Mouse (Mus musculus) cerebellum, adult 2 months (tissue): Measurements from ENCODE around the gene Bcas1. TPM values are rescaled to one million over a fixed set of nuclear protein-coding genes. Genes with fewer than 3 reads are reported as not detected.
A peak's percentile ranks its signal among the peaks of the same experiment; 100 is the strongest.

ENCODE experiments used
- DNase-seq, 2 experiments: peaks; one replicate each; pipeline ENCODE4 v3.0.0; 2021
- H3K27ac ChIP-seq: fragments of 200-500 bp; 2 replicates; pipeline ENCODE4 v1.5.1; 2012; ENCODE audit warnings: low read length, control low read depth, inconsistent platforms; ENCODE audit not compliant: insufficient read depth
- H3K27me3 ChIP-seq: fragments of 200-500 bp; 2 replicates; pipeline ENCODE4 v1.6.1; 2012; ENCODE audit warnings: inconsistent platforms, mild to moderate bottlenecking, low read length, moderate library complexity; ENCODE audit not compliant: control insufficient read depth, insufficient read depth
- H3K4me1 ChIP-seq: fragments of 200-500 bp; 2 replicates; pipeline ENCODE4 v1.6.1; 2011; ENCODE audit warnings: low read length; ENCODE audit not compliant: control insufficient read depth, insufficient read depth
- H3K4me3 ChIP-seq: fragments of 200-500 bp; replicated peaks from 2 replicates; pipeline ENCODE3; 2011; ENCODE audit warnings: mild to moderate bottlenecking, low read depth, low read length, control low read depth; ENCODE audit not compliant: insufficient read depth
- CTCF ChIP-seq: fragments of 200-500 bp; IDR thresholded peaks from 2 replicates; pipeline ENCODE4 v1.5.1; 2011; ENCODE audit warnings: low read depth, mild to moderate bottlenecking, control low read depth, low read length, moderate library complexity, borderline replicate concordance; ENCODE audit not compliant: insufficient read depth
- POLR2A ChIP-seq: fragments of 200-500 bp; IDR thresholded peaks from 2 replicates; pipeline ENCODE4 v1.6.1; 2011; ENCODE audit warnings: low read length, control low read depth, borderline replicate concordance; ENCODE audit not compliant: insufficient read depth
- WGBS: fragments of 180-500 bp; shearing (Covaris S2); methylation state at CpG from one replicate; pipeline ENCODE4 v1.1.7; 2018; 5-methylcytosine and 5-hydroxymethylcytosine counted together
- polyA plus RNA-seq: library from polyadenylated mRNA; depleted of rRNA; stranded (reverse); fragments of >200 nt; gene quantifications from 2 replicates; pipeline ENCODE4 v1.2.3, GENCODE M21; 2012

Gene Bcas1
- polyA plus RNA-seq, 1 experiment, result 282 TPM

DNA sequence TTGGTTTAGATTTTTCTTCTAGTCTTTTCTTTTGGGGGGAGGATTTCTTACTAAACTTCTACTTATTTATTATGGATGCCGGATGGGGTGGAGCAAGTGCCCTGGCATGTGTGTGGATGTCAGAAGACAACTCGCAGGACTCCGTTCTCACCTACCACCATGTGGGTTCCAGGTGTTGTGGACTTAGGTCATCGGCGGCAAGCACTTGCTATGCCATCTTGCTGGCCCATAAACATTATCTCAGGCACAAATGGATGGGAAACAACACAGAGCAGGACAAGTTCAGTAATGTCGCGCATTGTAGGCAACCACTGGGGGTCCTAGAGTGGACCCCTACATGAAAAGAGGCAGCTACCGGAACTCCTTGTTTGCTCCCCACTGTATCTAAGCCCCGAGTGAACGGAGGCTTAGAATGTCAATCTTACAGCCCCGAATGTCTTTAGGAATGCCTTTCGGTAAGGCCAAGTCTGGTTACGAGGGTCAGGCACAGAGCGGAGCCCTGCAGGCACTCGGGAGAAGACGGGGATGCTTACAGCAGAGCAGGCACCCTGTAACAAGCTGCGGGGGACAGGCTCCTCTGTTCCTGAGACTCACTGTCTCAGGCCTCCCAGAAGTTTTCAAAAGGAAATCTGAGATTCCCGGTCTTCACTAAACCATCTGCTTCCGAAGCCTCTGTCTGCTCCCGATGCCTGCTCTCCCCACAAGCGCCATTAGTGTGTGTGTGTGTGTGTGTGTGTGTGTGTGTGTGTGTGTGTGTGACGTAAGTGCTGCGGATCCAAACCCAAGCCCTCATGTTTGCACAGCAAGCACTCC, 16.8 kb downstream of the Bcas1 start:
- no peak for DNase-seq
- TF ChIP-seq POLR2A, result no peak
- TF ChIP-seq CTCF, result no peak
- 37% methylated on average over 23 of the region's 23 CpGs for WGBS
- Histone ChIP-seq H3K27ac (no peak overlapping the region), H3K27me3 (no peaks in the 10 kb centered on the region; the same call in 1 of the 2 replicates), H3K4me3 (no peak overlapping the region), H3K4me1 (no peaks in the 10 kb centered on the region)

DNA sequence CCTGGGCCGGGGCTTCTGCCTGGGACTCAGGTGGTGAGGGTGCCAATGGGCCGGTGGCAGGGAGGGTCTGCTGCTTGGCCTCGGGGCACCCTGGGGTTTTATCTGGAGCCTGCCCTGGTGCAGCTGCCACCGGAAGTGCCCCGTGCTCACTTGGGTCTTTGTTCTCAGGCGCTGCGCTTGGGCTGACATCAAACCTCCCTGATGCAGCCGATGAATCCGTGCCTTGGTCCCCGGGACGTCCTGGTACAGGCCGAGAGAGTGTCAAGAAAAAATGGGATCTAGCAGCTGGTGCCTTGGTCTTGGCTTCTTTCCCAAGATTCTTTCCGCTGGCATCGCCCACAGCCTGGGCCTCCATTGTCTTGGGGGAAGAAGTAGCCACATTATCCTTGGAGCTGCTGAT, 21.2 kb downstream of the Bcas1 start:
- Histone ChIP-seq H3K4me3 (no peak overlapping the region), H3K4me1 (no peaks in the 10 kb centered on the region), H3K27me3 (no peaks in the 10 kb centered on the region; the same call in 1 of the 2 replicates), H3K27ac (peak overlapping the region; percentile 24; the same call in 1 of the 2 replicates)
- no peak for TF ChIP-seq POLR2A
- TF ChIP-seq CTCF, result no peak
- peak; percentile 17 to 27 for DNase-seq
- 9% methylated on average over 14 of the region's 14 CpGs for WGBS

DNA sequence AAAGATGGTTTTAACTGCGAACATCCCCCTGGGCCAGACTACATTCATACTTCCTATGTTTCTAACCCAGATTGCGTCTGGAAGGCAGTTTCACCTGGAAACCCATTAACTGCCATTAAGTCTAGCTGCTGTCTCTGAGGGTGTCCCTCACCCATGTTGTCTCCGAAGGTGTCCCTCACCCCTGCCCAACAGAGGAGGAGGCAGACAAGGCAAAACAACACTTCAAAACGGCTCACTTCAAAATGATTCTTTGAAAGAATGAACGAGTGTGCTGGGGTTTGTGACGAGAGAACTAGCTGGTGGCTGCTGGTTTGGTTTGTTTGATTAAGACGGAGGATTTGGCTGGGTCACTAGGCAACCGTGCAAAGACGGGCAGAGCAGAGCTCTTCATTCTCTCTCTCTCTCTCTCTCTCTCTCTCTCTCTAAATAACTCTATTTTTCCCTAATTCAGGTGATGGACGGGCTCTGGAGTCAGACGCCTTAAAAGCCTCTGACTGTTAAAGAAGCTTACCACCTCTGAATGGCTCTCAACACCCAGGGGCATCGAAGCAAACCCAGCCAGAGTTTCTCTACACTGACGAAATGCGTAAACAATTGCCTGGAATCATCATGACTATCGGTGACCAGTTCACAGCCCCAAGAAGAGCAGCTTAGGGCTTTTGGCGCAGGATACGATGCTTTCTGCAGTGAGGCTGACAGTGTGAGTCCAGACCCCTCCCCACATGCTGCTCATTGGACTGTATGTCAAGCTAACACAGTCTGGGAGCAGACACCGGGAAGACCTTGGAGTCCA, 22.7 kb downstream of the Bcas1 start:
- DNase-seq, result no peak
- TF ChIP-seq POLR2A (no peak), CTCF (no peak)
- Histone ChIP-seq H3K4me1 (no peaks in the 10 kb centered on the region), H3K4me3 (peak overlapping the region; percentile 21), H3K27ac (no peak overlapping the region), H3K27me3 (no peaks in the 10 kb centered on the region; the same call in 1 of the 2 replicates)
- WGBS, result 14% methylated on average over 18 of the region's 18 CpGs

DNA sequence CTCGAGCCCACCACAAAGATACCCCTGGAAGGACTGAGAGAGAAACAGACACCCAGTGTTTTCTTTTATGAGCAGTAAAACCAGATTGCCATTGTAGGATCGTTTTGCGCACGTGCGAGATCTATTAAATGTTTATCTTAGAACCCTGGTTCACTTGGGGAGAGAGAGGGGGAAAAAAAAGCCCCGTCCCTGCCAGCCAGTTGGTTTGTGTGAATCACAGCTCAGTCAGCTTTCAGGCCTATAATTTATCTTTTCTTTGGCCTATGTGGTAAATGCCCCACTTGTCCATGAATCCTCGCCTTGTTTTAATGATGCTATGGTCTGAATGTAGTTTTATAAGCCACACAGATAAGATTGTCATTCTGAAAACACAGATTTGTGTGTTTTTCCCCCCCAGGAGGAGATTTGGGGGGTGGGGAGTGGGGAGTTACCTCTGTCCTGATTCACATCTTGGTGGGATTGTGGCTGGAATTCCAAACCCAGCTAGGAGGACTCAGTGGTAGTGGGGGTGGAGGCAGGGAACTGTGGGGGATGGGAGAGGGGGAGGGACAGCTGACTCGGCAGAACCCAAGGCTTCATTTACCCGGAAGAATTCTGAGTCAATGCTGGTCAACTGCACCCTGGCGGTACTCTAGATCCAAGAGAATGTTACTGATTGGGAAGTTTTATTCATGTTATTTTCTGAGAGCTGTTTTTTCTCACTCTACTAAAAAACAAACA, 23.8 kb downstream of the Bcas1 start:
- DNase-seq, result no peak
- 65% methylated on average over 10 of the region's 10 CpGs for WGBS
- Histone ChIP-seq H3K27me3 (no peaks in the 10 kb centered on the region; the same call in 1 of the 2 replicates), H3K4me1 (no peaks in the 10 kb centered on the region), H3K4me3 (no peak overlapping the region), H3K27ac (no peak overlapping the region; the same call in 1 of the 2 replicates)
- TF ChIP-seq CTCF (no peak), POLR2A (no peak)

DNA sequence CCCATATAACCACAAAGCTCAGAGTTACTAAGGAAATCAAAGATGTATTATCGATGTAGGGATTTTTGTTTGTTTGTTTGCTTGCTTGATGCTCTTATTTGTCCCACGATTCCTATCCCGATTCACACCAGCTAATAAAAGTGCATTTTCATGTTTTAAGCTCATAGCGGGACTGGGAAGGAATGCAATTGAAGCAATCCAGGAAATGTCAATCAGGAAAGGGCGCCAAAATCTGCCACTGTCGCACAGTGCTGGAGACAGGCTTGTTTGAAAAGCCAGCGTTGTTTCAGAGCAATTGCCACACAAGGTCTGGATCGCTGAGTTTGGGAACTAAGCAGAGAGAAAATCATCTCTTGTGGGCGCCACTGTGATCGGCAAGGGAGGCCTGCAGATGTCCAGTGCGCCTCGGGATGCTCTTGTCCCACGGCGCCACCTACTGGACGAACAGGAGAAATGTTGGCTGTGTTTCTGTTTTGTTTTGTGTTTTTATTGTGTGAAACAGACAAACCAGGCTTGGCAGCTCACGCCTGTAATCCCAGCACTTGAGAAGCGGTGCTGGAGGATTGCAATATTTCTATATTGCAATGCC, 26.3 kb downstream of the Bcas1 start:
- 3% methylated on average over 17 of the region's 17 CpGs for WGBS
- DNase-seq, result peak; percentile 66 to 68
- Histone ChIP-seq H3K4me3 (peak overlapping the region; percentile 41), H3K4me1 (no peaks in the 10 kb centered on the region), H3K27me3 (no peaks in the 10 kb centered on the region; the same call in 1 of the 2 replicates), H3K27ac (no peak overlapping the region)
- TF ChIP-seq CTCF (peak; percentile 91), POLR2A (no peak)

DNA sequence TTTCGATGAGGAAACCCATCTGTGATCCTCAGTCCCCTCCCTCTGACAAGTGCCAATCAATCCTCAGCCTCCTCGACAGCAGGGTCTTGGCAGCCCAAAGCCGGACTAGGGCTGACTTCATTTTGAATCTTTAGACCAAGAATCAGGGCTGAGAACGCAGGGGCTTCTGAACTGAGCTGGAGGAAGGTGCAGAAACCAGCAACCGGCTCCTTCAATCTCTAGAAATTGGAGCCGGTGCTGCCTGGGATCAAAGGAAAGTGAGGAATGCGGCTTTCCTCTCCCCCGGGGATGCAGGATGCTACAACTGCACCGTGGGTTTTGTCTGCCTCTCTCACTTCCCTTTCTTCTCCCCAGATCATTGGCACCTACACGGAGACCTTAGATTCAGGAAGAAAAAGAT, 27.0 kb downstream of the Bcas1 start:
- DNase-seq, result no peak
- Histone ChIP-seq H3K4me3 (no peak overlapping the region), H3K4me1 (no peaks in the 10 kb centered on the region), H3K27ac (no peak overlapping the region), H3K27me3 (no peaks in the 10 kb centered on the region; the same call in 1 of the 2 replicates)
- TF ChIP-seq POLR2A, result no peak
- no peak for TF ChIP-seq CTCF
- WGBS, result 15% methylated on average over 10 of the region's 10 CpGs

DNA sequence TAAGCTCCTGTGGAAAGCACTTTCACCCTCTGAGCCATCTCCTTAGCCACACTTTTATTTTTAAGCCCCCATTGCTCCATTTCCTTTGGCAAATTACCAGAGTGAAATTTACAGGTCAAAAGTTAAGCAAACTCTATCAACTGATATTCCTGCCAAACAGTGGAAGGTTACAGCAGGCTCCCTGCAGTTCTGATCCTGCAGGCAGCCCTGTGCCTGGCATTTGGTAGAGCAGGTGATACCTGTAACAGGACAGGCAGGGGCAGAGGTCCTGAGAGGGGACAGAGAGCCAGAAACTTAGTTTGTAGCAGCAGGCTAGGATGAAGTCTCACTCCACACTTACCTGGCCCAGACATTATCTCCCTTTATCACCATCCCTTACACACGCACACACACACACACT, 35.7 kb downstream of the Bcas1 start:
- no peak for TF ChIP-seq POLR2A
- no peak for TF ChIP-seq CTCF
- Histone ChIP-seq H3K4me1 (no peaks in the 10 kb centered on the region), H3K27me3 (no peaks in the 10 kb centered on the region), H3K4me3 (no peak overlapping the region), H3K27ac (no peak overlapping the region)
- WGBS, result 94% methylated on average over 1 of the region's 1 CpGs
- DNase-seq, result no peak
